Mouse (Mus musculus) lung, postnatal 14 days (tissue): ENCODE data around the gene Dph3.

Source experiments
- DNase-seq: peaks from one replicate; pipeline ENCODE4 v3.0.0; 2021

The Dph3 gene

GRCm38 (mm10) chr14:32083466-32083865, 2.1 kb downstream of the Dph3 start:
- DNase-seq, result no peak

GRCm38 (mm10) chr14:32082891-32083290, 2.6 kb downstream of the Dph3 start:
- no peak for DNase-seq

GRCm38 (mm10) chr14:32081026-32081425, 4.5 kb downstream of the Dph3 start:
- no peak for DNase-seq

GRCm38 (mm10) chr14:32076896-32077575, 8.5 kb downstream of the Dph3 start:
- DNase-seq, result peak; percentile 78

- no peak for DNase-seq
Observed at GRCm38 (mm10) chr14:32073901-32074300, 11.6 kb downstream of the Dph3 start.

- peak; percentile 46 for DNase-seq
Observed at GRCm38 (mm10) chr14:32073211-32073685, 12.3 kb downstream of the Dph3 start.

GRCm38 (mm10) chr14:32072807-32073206, 12.7 kb downstream of the Dph3 start:
- no peak for DNase-seq

- no peak for DNase-seq
Observed at GRCm38 (mm10) chr14:32061398-32061797, 24.1 kb downstream of the Dph3 start.

GRCm38 (mm10) chr14:32057664-32058063, 27.9 kb downstream of the Dph3 start:
- DNase-seq, result no peak

GRCm38 (mm10) chr14:32056675-32057074, 28.9 kb downstream of the Dph3 start:
- peak; percentile 32 for DNase-seq

GRCm38 (mm10) chr14:32055781-32056180, 29.7 kb downstream of the Dph3 start:
- no peak for DNase-seq

GRCm38 (mm10) chr14:32054788-32055187, 30.7 kb downstream of the Dph3 start:
- no peak for DNase-seq

GRCm38 (mm10) chr14:32053895-32054294, 31.6 kb downstream of the Dph3 start:
- no peak for DNase-seq

GRCm38 (mm10) chr14:32050171-32050570, 35.4 kb downstream of the Dph3 start:
- no peak for DNase-seq

- DNase-seq, result no peak
Observed at GRCm38 (mm10) chr14:32046357-32046756, 39.2 kb downstream of the Dph3 start.

- no peak for DNase-seq
Observed at GRCm38 (mm10) chr14:32042108-32042507, 43.4 kb downstream of the Dph3 start.

GRCm38 (mm10) chr14:32037661-32038252, 47.8 kb downstream of the Dph3 start:
- no peak for DNase-seq

- DNase-seq, result no peak
Observed at GRCm38 (mm10) chr14:32036482-32036881, 49.0 kb downstream of the Dph3 start.

GRCm38 (mm10) chr14:32032522-32032921, 53.0 kb downstream of the Dph3 start:
- peak; percentile 76 for DNase-seq
